Mouse (Mus musculus): ENCODE data around the gene Itk.

DNA sequence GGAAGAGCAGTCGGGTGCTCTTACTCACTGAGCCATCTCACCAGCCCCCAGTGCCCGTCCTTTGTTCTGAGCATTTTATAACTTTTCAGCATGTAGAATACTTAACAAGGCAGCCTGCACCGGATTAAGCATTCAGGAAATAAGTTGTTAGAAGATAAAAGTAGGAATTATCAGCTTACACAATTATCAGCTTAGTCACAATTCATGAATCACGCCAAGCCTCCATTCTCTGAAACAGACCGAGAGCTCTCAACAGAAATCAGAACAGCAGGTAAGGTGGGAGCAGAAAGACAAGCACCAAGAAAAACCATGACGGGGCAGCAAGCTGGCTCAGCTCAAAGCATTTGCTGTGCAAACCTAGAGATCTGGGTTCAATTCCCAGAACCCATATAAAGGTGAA lies 89.4 kb downstream of the Itk start:
- TF ChIP-seq CTCF (IDR thresholded peaks at IDR 0.05; ENCODE audit: extremely low read depth, insufficient read depth, insufficient read length, insufficient replicate concordance) (no peak), POLR2A (IDR thresholded peaks at IDR 0.05; ENCODE audit: low read depth, low read length) (no peak)
